Mouse (Mus musculus): ENCODE results near the gene Srpk1. TPM values are rescaled to one million over a fixed set of nuclear protein-coding genes. Genes with fewer than 3 reads are reported as not detected.
A peak's percentile ranks its signal among the peaks of the same experiment; 100 is the strongest.

The Srpk1 gene
- polyA plus RNA-seq, 1 experiment from 2014 or later: 96.3 TPM

DNA sequence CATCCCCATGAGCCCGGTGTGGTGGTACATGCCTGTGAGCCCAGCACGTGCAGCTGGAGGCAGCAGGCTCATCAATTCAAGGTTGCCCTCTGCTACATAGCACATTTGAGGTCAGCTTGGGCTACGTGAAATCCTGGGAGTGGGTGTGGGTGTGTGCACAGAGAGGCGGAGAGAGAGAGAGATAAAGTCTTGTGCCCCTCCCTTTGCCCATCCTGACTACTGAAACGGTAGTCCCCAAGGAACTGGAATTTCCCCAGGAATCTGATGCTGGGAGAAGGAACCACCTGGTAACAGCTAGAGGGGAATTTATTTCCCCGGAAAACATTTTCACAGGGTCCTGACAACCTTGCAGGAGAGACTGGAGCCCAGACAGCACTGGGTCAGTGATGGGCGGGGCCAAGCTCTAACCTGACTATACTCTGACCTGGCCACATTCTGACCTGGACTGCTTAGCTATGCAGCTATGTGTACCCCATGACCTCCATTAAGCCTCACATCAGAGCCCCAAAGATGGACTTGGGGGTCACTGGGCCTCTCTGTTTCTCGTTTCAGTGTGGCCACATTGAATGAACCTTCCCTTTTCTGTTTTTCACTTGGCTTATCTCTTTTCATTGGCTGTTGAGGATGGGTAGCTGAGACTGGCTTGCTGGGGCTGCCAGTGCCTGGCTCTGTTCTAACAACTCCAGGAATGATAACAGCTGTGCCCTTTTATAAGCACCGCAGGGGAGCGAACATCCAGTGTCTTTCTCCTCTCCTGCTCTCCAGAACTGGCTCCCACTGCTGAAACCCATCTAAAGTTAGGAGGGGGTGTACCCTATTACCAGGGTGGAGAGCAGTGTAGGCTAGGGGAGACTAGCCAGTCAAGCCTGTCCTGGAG, 6.0 kb upstream of the Srpk1 start:
- WGBS: 49% methylated on average over 10 of the region's 10 CpGs
- Histone ChIP-seq H3K4me2 (no peak overlapping the region), H3K4me3 (replicated peaks) (no peak overlapping the region), H3K9ac (no peak overlapping the region), H3K4me1 (peaks cover 15% of the 10 kb centered on the region; the same call in 1 of the 2 replicates), H3K36me3 (no peaks in the 10 kb centered on the region), H3K9me3 (replicated peaks) (no peaks in the 10 kb centered on the region), H3K27ac (no peak overlapping the region), H3K27me3 (no peaks in the 10 kb centered on the region)
- no peak for ATAC-seq (replicated peaks; ENCODE audit: low FRiP score)

DNA sequence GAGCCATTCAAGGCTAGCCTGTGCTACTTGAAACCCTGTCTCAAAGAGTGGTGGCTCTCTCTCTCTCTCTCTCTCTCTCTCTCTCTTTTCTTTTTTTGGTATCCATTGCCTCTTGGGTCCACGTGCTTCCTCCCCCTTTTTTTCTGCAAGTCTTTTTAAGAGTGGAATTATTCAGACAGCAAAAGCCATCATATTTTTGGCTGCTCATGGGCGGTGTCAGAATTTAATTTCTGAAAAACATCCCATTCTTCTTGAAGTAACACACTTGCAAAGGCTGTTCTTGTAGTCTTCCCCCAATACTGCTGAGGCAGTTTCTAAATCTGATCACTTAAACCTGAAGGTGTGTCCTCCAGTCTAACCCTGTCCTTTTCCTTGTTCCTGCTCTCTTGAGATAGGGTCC, 4.4 kb upstream of the Srpk1 start:
- no peak overlapping the region for H3K4me2 ChIP-seq
- ATAC-seq (replicated peaks; ENCODE audit: low FRiP score): no peak
- no peak overlapping the region for H3K4me3 ChIP-seq (replicated peaks)
- H3K27ac ChIP-seq: no peak overlapping the region
- no peaks in the 10 kb centered on the region for H3K36me3 ChIP-seq
- 80% methylated on average over 2 of the region's 2 CpGs for WGBS
- H3K4me1 ChIP-seq: peaks cover 19% of the 10 kb centered on the region
- H3K9ac ChIP-seq: no peak overlapping the region
- no peaks in the 10 kb centered on the region for H3K9me3 ChIP-seq (replicated peaks)
- H3K27me3 ChIP-seq: no peaks in the 10 kb centered on the region

DNA sequence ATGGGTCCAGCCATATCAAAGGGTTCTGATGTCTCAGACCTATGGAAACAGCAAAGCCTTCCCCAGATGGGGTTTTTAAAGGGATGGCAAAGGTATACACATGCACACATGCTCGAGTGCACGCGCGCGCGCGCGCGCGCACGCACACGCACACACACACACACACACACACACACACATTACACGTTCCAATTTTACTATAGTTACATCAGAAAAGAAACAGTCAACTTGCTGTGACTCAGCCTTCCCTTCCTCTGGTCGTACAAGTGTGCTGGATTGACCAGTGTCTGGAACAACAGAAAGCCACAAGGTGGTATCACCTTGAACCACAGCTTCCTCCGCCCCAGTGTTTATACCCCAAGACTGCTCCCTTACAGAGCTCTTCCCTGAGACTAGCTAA, 2.8 kb upstream of the Srpk1 start:
- H3K4me2 ChIP-seq: no peak overlapping the region
- H3K9me3 ChIP-seq (replicated peaks): no peaks in the 10 kb centered on the region
- H3K27me3 ChIP-seq: no peaks in the 10 kb centered on the region
- WGBS: 93% methylated on average over 15 of the region's 15 CpGs
- no peak overlapping the region for H3K9ac ChIP-seq
- ATAC-seq (replicated peaks; ENCODE audit: low FRiP score): no peak
- H3K4me3 ChIP-seq (replicated peaks): no peak overlapping the region
- peaks cover 3% of the 10 kb centered on the region for H3K36me3 ChIP-seq
- peaks cover 30% of the 10 kb centered on the region for H3K4me1 ChIP-seq
- no peak overlapping the region for H3K27ac ChIP-seq

DNA sequence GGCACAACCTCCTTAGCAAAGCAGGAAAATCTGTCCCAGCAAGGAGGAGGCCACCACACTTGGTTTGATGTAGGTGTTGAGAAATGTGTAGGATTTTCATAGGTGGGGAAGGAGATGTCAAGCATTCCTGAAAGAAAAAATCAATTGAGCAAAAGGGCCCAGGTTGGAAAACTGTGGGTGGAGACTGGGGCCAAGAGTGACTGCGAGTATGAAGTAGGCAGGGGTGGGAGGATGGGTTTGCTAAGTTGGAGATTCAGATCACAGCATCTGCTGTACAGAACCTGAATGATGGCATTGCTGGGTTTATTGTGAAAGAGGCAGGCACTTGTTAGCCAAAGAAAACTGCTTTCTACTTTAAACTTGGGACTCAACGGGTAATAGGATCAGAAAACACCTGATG, 2.3 kb upstream of the Srpk1 start:
- H3K27ac ChIP-seq: no peak overlapping the region
- no peaks in the 10 kb centered on the region for H3K9me3 ChIP-seq (replicated peaks)
- H3K4me1 ChIP-seq: peaks cover 34% of the 10 kb centered on the region
- no peaks in the 10 kb centered on the region for H3K27me3 ChIP-seq
- no peak for ATAC-seq (replicated peaks; ENCODE audit: low FRiP score)
- peaks cover 8% of the 10 kb centered on the region for H3K36me3 ChIP-seq
- 76% methylated on average over 2 of the region's 2 CpGs for WGBS
- H3K9ac ChIP-seq: no peak overlapping the region
- no peak overlapping the region for H3K4me3 ChIP-seq (replicated peaks)
- no peak overlapping the region for H3K4me2 ChIP-seq

DNA sequence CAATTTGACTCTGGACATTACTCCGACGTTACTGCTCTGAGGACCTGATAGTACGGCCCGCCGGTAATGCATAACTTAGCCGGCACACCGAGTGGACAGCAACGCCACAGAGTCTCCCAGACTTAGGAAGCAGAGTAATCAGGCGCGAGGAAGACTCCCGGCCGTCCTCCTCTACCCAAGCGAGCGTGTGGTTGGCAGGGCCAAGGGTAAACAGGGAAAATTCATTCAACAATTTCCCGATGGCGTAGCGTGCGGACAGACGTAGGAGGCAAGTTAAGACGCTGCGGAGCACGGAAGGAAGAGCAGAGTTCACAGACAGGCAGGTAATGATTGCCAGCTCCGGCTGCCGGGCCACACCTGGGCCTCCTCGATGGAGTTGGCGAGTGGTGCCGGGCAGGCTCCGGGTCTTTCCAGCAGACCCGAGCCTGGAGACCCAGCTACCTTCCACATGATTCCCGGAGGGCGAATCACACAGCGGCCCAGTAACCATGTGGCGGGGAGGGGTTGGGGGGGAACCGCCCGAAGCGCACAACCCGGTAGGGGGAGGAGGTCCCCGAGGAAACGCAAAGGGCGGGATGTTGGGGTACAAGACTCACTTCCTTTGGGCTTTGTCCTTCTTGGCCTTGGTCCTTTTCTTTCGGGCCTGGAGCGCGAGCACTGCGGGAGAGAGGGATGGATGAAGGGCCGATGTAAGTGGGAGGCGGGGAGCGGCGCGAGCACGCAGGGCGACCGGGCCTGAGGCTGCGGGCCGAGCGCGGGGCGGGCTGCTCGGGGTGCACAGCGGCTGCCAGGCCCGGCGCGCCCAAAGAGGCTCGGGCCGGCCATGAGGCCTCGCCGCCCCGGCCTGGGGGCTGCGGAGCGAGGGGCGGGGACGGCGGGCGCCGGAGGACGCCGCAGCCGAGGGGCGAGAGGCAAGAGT, 869 bp downstream of the Srpk1 start:
- under 1% methylated on average over 77 of the region's 78 CpGs for WGBS

DNA sequence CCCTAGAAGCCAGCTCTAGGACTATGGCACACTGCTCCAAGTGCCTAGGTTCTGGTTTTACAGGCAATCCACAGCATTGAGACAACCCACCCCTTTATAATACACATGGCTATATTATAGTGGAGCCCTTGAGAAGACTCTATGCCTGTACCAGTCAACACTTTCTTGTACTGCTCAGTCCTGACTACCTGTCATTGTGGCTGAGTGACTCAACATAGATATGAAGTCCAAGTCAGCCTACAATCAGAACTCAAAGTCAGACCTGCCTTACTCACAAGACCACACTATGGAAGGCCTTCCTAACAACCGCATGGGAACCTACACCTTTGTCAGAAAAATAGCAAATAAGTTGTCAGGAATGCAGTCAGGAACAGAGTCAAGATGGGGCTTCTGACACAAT, 3.7 kb downstream of the Srpk1 start:
- Histone ChIP-seq H3K36me3 (peaks cover 49% of the 10 kb centered on the region), H3K27me3 (no peaks in the 10 kb centered on the region), H3K27ac (no peak overlapping the region), H3K4me1 (peaks cover 36% of the 10 kb centered on the region), H3K4me2 (no peak overlapping the region), H3K9ac (no peak overlapping the region), H3K9me3 (replicated peaks) (no peaks in the 10 kb centered on the region), H3K4me3 (replicated peaks) (no peak overlapping the region)
- ATAC-seq (replicated peaks; ENCODE audit: low FRiP score): no peak
- WGBS: 90% methylated on average over 1 of the region's 1 CpGs

More for the DNA sequence above, 869 bp downstream of the Srpk1 start:
- H3K4me2 ChIP-seq: peak overlapping the region; percentile 76
- peak overlapping the region; percentile 100 for H3K4me3 ChIP-seq (replicated peaks)
- H3K9ac ChIP-seq: peak overlapping the region; percentile 99
- no peaks in the 10 kb centered on the region for H3K9me3 ChIP-seq (replicated peaks)
- H3K27me3 ChIP-seq: no peaks in the 10 kb centered on the region
- peaks cover 24% of the 10 kb centered on the region for H3K36me3 ChIP-seq
- ATAC-seq (replicated peaks; ENCODE audit: low FRiP score): peak; percentile 80
- peak overlapping the region; percentile 93 for H3K27ac ChIP-seq
- H3K4me1 ChIP-seq: peaks cover 31% of the 10 kb centered on the region

DNA sequence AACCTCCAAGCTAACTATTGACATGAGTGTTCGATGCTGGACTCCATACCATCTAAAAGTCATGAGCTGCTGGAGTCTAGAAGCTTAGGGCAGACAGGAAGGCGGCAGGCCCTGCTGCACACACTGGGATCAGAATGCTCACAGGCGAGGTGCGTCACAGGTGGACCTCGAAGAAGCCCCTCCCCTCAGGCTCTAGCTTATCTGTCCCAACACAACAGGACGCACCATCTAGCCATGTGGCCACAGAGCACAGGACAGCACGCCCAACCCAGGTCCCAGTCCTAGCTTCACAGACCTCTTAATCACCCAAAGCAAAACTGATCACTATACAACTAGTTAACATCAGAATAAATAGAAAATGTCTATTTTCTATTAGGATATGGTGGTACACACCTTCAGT, 4.4 kb downstream of the Srpk1 start:
- H3K27ac ChIP-seq: no peak overlapping the region
- H3K9me3 ChIP-seq (replicated peaks): no peaks in the 10 kb centered on the region
- no peak overlapping the region for H3K9ac ChIP-seq
- peaks cover 36% of the 10 kb centered on the region for H3K4me1 ChIP-seq
- ATAC-seq (replicated peaks; ENCODE audit: low FRiP score): no peak
- no peaks in the 10 kb centered on the region for H3K27me3 ChIP-seq
- H3K4me3 ChIP-seq (replicated peaks): no peak overlapping the region
- WGBS: 85% methylated on average over 7 of the region's 7 CpGs
- H3K4me2 ChIP-seq: no peak overlapping the region
- H3K36me3 ChIP-seq: peaks cover 50% of the 10 kb centered on the region

DNA sequence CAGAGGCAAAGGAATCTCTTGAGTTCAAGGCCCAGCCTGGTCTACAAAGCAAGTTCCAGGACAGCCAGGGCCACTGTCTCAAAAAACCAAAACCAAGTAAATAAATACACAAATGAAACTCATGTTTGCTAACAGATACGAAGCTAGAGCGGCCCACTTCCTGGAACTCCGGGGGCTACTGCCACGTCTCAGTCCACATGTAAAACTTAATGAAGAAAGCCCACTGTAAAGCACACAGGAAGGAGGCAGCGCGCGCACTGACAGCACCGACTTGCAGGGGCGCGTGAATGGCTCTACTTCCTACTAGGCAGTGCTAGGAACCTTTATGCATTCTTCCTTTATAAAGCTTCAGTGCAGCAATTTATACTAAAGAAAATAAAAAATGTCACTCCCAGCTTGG, 4.9 kb downstream of the Srpk1 start:
- H3K4me3 ChIP-seq (replicated peaks): no peak overlapping the region
- H3K27me3 ChIP-seq: no peaks in the 10 kb centered on the region
- H3K4me2 ChIP-seq: no peak overlapping the region
- WGBS: 79% methylated on average over 10 of the region's 10 CpGs
- no peak overlapping the region for H3K9ac ChIP-seq
- peaks cover 34% of the 10 kb centered on the region for H3K4me1 ChIP-seq
- H3K9me3 ChIP-seq (replicated peaks): no peaks in the 10 kb centered on the region
- H3K27ac ChIP-seq: no peak overlapping the region
- no peak for ATAC-seq (replicated peaks; ENCODE audit: low FRiP score)
- peaks cover 50% of the 10 kb centered on the region for H3K36me3 ChIP-seq

DNA sequence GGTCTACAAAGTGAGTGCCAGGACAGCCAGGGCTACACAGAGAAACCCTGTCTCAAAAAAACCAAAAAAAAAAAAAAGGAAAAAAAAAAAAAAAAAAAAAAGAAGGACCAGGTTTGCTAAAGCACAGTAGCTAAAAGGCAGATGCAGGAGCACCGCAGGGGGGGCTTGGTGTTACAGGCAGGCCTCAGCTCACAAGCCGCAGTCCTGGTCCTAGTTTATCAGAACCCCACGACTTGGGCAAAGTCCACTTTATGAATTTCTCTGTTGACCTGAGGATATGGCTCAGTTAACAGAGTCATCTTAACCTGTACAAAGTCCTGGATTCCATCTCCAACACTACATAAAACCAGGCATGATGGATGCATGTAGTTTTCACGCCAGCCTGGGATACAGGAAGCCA, 7.2 kb downstream of the Srpk1 start:
- no peak overlapping the region for H3K4me2 ChIP-seq
- no peaks in the 10 kb centered on the region for H3K27me3 ChIP-seq
- no peak for ATAC-seq (replicated peaks; ENCODE audit: low FRiP score)
- H3K9me3 ChIP-seq (replicated peaks): no peaks in the 10 kb centered on the region
- peaks cover 47% of the 10 kb centered on the region for H3K36me3 ChIP-seq
- H3K27ac ChIP-seq: no peak overlapping the region
- 92% methylated on average over 4 of the region's 4 CpGs for WGBS
- H3K9ac ChIP-seq: no peak overlapping the region
- no peak overlapping the region for H3K4me3 ChIP-seq (replicated peaks)
- peaks cover 21% of the 10 kb centered on the region for H3K4me1 ChIP-seq

DNA sequence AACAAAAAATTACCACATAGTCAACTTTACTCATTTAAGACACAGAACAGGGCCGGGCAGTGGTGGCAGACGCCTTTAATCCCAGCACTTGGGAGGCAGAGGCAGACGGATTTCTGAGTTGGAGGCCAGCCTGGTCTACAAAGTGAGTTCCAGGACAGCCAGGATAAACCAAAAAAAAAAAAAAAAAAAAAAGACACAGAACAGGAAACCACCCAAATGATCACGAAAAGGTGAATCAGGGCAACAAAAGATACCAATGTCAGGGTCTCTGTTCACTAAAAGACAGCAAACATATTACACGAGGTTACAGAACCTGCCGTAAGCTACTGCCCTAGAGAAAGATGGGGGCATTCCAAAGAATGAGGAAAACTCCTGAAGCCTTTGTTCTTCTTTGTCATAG, 9.4 kb downstream of the Srpk1 start:
- Histone ChIP-seq H3K9ac (no peak overlapping the region), H3K36me3 (peaks cover 37% of the 10 kb centered on the region), H3K4me3 (replicated peaks) (no peak overlapping the region), H3K27me3 (no peaks in the 10 kb centered on the region), H3K9me3 (replicated peaks) (no peaks in the 10 kb centered on the region), H3K4me1 (peaks cover 14% of the 10 kb centered on the region), H3K27ac (no peak overlapping the region), H3K4me2 (no peak overlapping the region)
- 88% methylated on average over 6 of the region's 6 CpGs for WGBS
- ATAC-seq (replicated peaks; ENCODE audit: low FRiP score): no peak

DNA sequence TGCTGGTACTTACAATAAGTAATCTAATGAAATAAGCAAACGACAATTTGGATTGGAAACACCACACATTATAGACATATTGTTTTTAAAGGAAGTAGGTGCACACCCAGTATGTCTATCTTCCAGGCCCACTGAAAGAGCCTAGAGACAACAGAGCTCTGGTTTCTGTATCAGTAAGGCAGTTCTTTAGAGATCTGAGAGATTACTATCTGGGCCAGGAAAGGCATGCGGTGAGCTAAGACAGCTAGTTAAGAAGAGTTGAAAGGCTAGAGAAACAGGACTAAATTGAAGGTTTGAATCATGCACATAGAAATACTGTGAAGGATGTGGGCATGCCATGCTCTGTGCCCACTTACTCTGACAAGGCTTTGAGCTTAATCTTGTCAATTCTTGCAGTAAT, 9.9 kb downstream of the Srpk1 start:
- no peak for ATAC-seq (replicated peaks; ENCODE audit: low FRiP score)
- H3K27me3 ChIP-seq: no peaks in the 10 kb centered on the region
- H3K27ac ChIP-seq: no peak overlapping the region
- H3K4me1 ChIP-seq: peaks cover 9% of the 10 kb centered on the region
- no peaks in the 10 kb centered on the region for H3K9me3 ChIP-seq (replicated peaks)
- peaks cover 42% of the 10 kb centered on the region for H3K36me3 ChIP-seq
- no peak overlapping the region for H3K4me2 ChIP-seq
- WGBS: 84% methylated on average over 2 of the region's 2 CpGs
- no peak overlapping the region for H3K9ac ChIP-seq
- H3K4me3 ChIP-seq (replicated peaks): no peak overlapping the region

DNA sequence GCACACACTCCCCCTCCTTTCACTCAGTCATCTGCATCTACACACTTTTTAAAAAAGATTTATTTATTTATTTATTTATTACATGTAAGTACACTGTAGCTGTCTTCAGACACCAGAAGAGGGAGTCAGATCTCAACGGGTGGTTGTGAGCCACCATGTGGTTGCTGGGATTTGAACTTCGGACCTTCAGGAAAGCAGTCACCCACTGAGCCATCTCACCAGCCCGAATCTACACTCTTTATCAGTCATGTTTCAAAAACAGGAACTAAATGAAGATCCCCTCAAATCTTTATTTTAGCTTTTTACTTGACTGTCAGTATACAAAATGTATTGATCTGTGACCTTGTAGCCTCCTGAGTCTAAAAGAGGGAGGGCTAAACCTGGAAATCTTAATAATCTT, 13.0 kb downstream of the Srpk1 start:
- H3K4me1 ChIP-seq: no peaks in the 10 kb centered on the region
- no peak overlapping the region for H3K9ac ChIP-seq
- WGBS: 83% methylated on average over 3 of the region's 3 CpGs
- no peak overlapping the region for H3K4me2 ChIP-seq
- no peak for ATAC-seq (replicated peaks; ENCODE audit: low FRiP score)
- no peak overlapping the region for H3K4me3 ChIP-seq (replicated peaks)
- peaks cover 54% of the 10 kb centered on the region for H3K36me3 ChIP-seq
- no peak overlapping the region for H3K27ac ChIP-seq
- no peaks in the 10 kb centered on the region for H3K9me3 ChIP-seq (replicated peaks)
- H3K27me3 ChIP-seq: no peaks in the 10 kb centered on the region

All from kidney, embryonic 15.5 days (tissue).